Mouse (Mus musculus) layer of hippocampus, adult 9-11 months (tissue): ENCODE measurements around the gene Srsf10.

Experiments
- DNase-seq: peaks from one replicate; pipeline ENCODE4 v3.0.0; 2022

Gene Srsf10

DNA sequence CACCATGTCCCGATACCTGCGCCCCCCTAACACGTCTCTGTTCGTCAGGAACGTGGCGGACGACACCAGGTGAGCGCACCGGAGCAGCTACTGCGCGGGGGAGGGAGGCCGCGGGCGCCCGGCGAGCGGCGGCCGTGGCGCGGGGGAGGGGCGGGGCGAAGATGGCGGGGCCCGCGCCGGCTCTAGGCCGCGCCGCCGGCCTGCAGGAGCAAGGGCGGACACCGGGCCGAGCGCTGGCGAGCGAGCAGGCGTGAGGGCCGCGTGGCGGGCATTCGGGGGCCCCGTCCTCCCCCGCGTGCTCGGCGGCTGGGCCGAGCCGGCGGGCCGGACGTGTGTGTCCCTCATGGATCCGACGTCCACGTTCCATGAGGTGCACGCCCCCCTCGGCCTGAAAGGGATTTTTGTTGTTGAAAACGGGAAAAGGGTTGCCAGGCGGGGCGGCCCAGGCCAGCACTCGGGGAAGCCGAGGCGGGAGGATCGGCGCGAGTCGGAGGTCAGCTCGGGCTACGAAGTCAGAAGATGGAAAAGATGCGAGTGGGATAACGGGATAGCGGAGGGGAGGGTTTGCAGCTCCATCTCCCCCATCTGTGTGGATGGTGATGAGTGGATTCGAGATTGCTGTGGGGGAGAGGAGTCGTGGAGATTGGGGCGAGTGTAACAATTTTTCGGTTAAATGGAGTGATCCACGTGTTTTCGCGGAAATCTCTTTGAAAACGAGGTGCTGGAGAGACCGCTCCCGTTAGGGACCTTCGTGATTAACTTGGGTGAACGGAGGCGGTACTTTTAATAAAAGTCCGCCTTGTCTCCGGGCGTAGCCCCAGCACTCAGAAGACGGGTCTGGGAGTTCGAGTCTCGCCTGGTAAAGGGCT is 910 bp downstream of the Srsf10 start:
- peak; percentile 58 for DNase-seq

DNA sequence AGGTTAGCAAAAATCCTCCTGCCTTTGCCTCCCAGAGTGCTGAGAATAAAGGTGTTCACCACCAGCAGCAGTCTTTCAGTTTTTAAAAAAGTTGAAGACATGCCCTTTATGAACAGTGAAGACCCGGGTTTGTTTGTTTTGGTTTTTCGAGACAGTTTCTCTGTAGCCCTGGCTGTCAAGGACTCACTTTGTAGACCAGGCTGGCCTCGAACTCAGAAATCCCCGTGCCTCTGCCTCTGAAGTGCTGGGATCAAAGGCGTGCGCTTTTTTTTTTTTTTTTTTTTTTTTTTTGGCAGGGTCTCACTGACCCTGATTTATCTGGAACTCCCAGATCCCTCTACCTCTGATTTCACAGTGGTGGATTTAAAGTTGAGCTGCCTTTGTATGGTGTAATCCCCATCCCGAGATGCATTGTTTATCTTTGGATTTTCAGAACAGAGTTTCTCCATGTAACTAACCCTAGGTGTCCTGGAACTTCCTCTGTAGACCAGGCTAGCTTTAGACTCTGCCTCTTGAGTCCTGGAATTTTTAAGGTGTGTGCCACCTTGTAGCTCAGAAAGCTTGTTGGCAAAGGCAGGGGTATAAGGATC is 2.1 kb downstream of the Srsf10 start:
- DNase-seq: no peak

DNA sequence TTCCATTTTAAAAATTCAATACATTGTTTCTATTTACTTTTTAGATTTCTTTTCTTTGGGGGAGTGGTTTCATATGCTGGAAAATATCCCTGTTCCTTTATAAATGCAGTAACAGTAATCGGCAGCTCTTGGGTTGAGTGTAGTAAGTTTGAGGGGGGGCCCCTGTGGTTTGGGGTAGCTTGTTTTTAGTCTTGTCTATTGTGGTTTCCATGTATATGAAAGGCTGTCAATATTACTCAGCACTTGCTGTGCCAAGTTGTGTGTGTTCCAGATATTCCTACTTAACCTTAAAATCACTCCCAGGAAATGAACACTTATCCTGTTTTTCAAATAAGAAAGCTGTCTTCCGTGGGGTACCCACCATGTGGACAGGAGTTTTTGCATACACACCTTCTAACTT is 13.4 kb downstream of the Srsf10 start:
- no peak for DNase-seq

- DNase-seq: no peak
These were observed 14.9 kb downstream of the Srsf10 start for GRCm38 (mm10) chr4:135870227-135871023.

GRCm38 (mm10) chr4:135872015-135872414 is 16.5 kb downstream of the Srsf10 start:
- DNase-seq: no peak

- no peak for DNase-seq
These were observed 17.2 kb downstream of the Srsf10 start for GRCm38 (mm10) chr4:135872589-135873391.

DNA sequence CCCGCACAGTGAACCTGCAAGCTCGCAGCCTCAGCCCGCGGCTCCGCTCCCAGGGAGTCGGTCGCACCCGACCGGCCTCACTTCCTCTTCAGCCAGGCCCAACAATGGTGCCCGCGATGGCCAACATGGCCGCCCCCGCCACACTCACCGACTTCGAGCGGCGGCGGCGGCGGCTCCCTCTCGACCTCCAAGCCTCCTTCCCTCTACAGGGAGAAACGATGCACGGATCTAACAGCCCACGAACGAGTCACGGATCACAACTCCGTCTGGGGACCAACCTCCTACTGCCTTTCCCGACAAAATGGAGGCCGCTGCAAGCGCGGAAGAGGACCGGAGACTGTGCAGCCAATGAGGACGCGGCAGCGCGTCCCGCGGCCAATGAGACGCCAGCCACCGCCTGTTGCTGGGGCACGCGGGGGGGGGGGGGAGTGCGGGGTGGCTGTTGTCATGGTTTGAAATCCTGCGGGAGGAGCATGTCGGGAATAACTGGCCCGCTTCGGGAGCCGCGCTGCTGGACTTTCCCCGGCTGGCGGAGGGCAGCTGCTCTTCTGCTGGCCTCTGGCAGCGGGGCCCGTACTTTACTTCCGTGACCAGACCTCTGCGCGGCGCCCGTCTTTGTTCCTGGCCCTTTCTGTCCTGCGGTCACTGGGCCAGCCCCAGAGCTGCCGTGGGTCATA is 18.1 kb downstream of the Srsf10 start, which contains the start of gene Pnrc2:
Gene Pnrc2 (minus strand): TSS at position 325 of the 677 bp plus-strand sequence.
- peak; percentile 94 for DNase-seq

DNA sequence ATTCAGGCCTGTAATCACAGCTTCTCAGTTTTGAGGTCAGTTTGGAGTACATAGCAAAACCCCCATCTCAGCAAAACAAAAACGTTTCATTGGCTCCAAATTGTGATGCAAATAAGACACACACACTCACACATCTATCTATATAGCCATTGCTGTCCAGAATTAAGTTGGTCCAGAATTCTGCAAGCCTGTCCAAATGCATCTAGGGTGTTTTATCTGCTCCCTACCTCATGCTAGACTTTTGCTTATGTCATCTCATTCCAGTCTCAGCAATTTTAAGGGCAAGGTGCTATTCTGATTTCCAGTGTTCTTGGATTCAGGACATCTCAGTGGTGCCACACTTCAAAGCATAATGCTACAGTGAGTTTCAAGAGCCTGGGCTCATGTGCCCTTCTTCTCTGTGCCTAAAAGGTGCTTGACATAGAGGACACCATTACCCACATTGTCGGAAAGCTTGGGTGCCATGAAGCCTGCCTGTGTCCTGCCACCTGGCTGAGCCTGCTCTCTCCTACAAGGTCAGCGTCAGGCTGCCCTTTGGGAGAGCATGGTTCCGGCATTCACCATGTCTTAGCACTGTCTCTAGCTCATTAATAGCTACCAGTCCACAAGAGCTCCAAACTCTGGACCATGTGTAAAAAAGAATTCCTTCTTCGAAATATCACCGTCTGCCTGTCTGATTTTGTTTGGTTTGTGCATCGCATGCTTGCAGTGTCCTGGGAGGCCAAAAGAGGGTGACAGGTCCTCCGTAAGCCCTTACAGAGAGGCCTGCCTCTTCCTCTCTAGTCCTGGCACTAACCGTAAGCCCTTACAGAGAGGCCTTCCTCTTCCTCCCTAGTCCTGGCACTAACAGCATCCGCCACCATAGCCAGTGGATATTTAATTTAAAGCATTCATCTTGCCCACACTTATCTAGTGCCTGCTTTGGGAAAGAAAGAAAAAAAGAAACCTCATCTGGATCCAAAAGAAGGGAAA is 19.3 kb downstream of the Srsf10 start:
- no peak for DNase-seq

GRCm38 (mm10) chr4:135875546-135875945 is 20.0 kb downstream of the Srsf10 start:
- DNase-seq: no peak

DNA sequence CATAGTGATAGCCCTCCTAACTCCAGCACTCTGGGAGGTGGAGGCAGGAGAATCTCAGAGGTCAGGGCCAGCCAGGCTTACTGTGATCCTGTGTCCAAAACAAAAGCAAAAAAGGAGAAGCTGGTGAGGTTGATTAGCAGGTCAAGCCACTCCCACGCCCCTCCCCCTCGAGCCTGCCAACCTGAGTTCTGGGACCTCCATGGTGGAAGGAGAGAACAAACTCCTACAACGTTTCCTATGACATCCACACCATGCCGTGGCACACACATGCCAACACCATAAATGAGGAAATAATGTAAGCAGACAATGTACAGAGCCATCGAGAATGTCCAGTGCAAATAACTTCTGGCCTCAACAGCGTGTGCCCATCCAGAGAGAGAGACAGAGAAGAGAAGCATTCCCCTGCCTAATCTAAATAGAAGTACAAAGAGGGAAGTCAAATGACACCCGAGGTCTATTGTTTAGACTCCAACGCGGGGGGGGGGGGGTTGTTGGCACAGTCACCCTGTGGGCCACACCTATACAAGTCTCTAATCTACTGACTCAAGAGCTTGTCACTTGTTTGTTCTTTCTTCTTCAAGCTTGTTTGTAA is 20.5 kb downstream of the Srsf10 start:
- DNase-seq: peak; percentile 58

DNA sequence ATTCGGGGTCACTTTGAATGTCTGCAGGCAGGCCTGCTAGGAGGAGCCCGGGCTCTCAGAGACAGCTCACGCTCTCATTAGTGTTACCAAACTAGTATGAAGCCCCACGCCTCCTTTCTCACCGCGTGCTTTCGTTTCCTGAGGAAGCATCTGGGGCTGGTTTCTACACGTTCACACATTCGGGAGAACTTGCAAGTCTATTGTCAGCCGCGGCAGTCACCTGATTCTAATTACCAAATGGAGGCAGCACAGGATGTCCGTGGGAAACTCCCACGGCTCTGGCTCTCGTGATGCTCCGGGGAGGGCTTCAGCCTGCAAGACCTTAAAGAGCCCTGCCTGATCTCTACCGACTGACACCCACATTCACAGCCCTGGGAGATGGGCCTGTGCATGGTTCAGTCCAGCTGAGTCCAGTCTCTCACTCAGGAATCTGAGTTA is 21.1 kb downstream of the Srsf10 start:
- peak; percentile 90 for DNase-seq

- no peak for DNase-seq
These were observed 22.2 kb downstream of the Srsf10 start for GRCm38 (mm10) chr4:135877742-135878141.

DNA sequence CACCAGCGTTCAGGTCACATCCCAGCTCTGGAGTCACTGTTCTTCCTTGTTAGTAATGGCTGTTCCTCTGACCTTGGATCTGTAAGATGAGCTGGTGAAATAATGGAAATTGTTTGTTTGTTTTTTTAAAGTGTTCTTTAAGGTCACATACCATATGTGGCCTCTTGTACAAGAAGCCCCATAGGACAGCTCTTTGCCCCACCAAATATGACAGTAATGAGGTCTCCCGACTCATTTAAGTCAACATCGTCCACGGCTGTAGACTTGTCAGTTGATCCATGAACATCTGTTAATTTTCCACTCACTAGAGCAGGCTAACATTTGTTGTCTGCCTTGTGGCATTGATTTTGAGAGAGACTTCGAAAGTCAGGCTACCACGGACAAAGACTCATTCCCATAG is 23.5 kb downstream of the Srsf10 start:
- DNase-seq: no peak

DNA sequence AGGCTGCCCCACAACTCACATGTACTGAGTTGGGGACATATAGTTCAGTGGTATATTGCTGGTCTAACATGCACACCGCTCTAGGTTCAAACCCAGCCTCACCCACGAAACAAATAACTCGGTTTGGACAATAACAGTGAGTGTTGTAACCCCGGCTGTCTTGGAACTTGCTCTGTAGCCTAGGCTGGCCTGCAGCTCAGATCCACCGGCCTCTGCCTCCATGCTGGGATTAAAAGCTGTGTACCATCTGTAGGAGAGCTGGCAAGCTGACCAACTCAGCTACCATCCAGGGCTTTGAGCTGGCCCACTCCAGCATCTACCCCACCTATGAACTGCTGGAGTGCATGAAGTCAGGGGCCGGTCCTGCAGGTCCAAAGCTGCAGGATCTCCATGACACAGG is 24.5 kb downstream of the Srsf10 start:
- DNase-seq: no peak

DNA sequence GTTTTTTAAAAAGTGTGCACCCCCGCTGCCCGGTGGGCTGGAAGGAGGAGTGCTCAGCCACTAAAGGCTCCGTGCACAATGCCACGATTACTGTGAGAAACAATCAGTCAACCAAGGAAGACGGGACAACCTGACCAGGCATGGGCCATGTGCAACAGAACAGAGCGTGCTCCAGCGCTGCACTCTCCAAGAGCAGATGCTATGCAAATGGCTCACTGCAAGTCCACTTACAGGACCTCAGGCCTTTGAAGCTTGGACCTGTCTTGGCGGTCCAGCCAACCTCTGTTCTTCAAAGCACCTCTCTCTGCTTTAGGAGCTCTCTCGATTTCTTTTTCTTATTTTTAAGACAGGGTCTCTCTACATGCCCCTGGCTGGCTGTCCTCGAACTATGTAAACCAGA is 25.0 kb downstream of the Srsf10 start:
- DNase-seq: no peak

- DNase-seq: no peak
These were observed 26.5 kb downstream of the Srsf10 start for GRCm38 (mm10) chr4:135882023-135882422.

DNA sequence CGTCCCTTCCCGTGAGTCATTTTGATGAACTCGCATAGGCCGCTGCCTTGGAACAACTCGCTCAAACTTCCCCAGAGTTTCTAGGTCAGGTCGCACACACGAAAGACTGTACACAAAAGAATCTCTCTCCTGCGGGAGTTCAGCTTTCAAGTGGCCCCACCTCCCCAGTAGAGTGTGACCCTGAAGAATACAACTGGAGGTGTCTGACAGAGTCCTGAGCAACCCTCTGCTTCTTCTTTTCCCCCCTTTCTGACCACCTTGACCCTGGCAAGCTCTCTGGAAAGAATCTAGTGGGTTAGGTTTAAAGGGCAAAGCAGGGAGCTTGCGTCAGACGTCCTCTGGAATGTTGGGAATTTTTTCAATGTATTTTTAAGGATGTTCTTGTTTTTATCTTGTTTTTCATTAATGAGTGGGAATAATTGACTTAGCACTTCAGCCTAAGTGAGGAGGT is 27.9 kb downstream of the Srsf10 start:
- DNase-seq: no peak

GRCm38 (mm10) chr4:135883881-135884516 is 28.5 kb downstream of the Srsf10 start:
- DNase-seq: no peak

DNA sequence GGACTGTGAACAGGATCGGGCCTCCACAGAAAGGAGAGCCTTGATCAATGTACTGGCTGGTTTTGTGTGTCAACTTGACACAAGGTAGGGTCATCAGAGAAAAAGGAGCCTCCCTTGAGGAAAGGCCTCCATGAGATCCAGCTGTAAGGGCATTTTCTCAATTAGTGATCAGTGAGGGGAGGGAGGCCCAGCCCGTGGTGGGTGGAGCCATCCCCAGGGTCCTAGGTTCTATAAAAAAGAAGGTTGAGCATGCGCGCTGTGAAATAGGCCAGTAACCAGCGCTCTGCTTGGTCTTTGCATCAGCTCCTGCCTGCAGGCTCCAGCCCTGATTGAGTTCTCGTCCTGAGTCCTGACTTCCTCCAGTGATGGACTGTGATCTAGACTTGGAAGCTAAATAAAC is 29.0 kb downstream of the Srsf10 start:
- DNase-seq: no peak

- no peak for DNase-seq
These were observed 30.1 kb downstream of the Srsf10 start for GRCm38 (mm10) chr4:135885676-135886075.
